Mouse (Mus musculus) G1E (cell line): Measurements from ENCODE around the gene Actrt2. TPM values are rescaled to one million over a fixed set of nuclear protein-coding genes. Genes with fewer than 3 reads are reported as not detected.

Source experiments
- ATAC-seq: 2 replicates; pipeline ENCODE4 v1.8.0; 2016; ENCODE audit warnings: mild to moderate bottlenecking; ENCODE audit not compliant: insufficient number of reproducible peaks, poor library complexity, low FRiP score, severe bottlenecking; ENCODE audit errors: extremely low read depth
- DNase-seq: peaks from one replicate; pipeline ENCODE4 v3.0.0; 2012; ENCODE audit warnings: low spot score
- H3K27me3 ChIP-seq: 2 replicates; pipeline ENCODE4 v1.6.1; 2012; ENCODE audit warnings: mild to moderate bottlenecking, low read length, inconsistent platforms; ENCODE audit not compliant: insufficient read depth
- H3K36me3 ChIP-seq: replicated peaks from 2 replicates; pipeline ENCODE3; 2012; ENCODE audit warnings: mild to moderate bottlenecking, inconsistent platforms
- H3K4me1 ChIP-seq: 2 replicates; pipeline ENCODE4 v1.6.1; 2012; ENCODE audit warnings: low read depth, low read length, inconsistent platforms, mixed read lengths; ENCODE audit not compliant: insufficient read depth
- H3K4me3 ChIP-seq: 2 replicates; pipeline ENCODE4 v1.5.1; 2012; ENCODE audit warnings: low read depth, mild to moderate bottlenecking, inconsistent platforms, low read length, moderate library complexity, mixed read lengths
- H3K9me3 ChIP-seq: replicated peaks from 2 replicates; pipeline ENCODE4 v1.6.1; 2012; ENCODE audit warnings: inconsistent platforms
- CTCF ChIP-seq: IDR thresholded peaks from 2 replicates; pipeline ENCODE4 v1.5.1; 2012; ENCODE audit warnings: low read depth, low read length, inconsistent platforms, mixed read lengths
- GATA1 ChIP-seq: IDR thresholded peaks from 2 replicates; pipeline ENCODE4 v1.6.1; 2012; ENCODE audit warnings: borderline replicate concordance, low read length, inconsistent platforms, mixed read lengths
- GATA2 ChIP-seq: IDR thresholded peaks from 2 replicates; pipeline ENCODE4 v1.6.1; 2012; ENCODE audit warnings: low read depth, low read length, inconsistent platforms, borderline replicate concordance
- POLR2AphosphoS5 ChIP-seq: IDR thresholded peaks from 2 replicates; pipeline ENCODE4 v1.6.1; 2012; ENCODE audit warnings: low read depth, low read length, inconsistent platforms; ENCODE audit not compliant: insufficient replicate concordance
- TAL1 ChIP-seq: conservative IDR thresholded peaks from 2 replicates; pipeline ENCODE4 v1.6.1; 2012; ENCODE audit warnings: low read depth, low read length, inconsistent platforms, mixed read lengths
- polyA plus RNA-seq: library from polyadenylated mRNA; stranded (reverse); fragments of >175 nt; gene quantifications from 2 replicates; pipeline ENCODE4 v1.2.3, GENCODE M21; 2012
- total RNA-seq, 2 experiments: library from RNA; stranded (forward) in 1 of 2; stranded (reverse) in 1 of 2; fragments of 200-1000 nt in 1 of 2; fragments of >200 nt in 1 of 2; fragmentation: Nextera tagmentation in 1 of 2; gene quantifications; 2 replicates each; pipeline ENCODE4 v1.2.3; 2014 to 2017

Gene Actrt2
- total and polyA plus RNA-seq, 3 experiments, result not detected

GRCm38 (mm10) chr4:154694361-154694760, 26.7 kb upstream of the Actrt2 start:
- no peaks in the 10 kb centered on the region for H3K36me3 ChIP-seq
- no peak for ATAC-seq
- DNase-seq, result no peak
- H3K4me1 ChIP-seq, result no peaks in the 10 kb centered on the region
- TF ChIP-seq TAL1 (no peak), GATA2 (no peak), GATA1 (no peak), POLR2AphosphoS5 (no peak), CTCF (no peak)
- peaks cover 83% of the 10 kb centered on the region for H3K9me3 ChIP-seq
- no peaks in the 10 kb centered on the region for H3K27me3 ChIP-seq
- no peak overlapping the region for H3K4me3 ChIP-seq

GRCm38 (mm10) chr4:154693348-154694015, 25.8 kb upstream of the Actrt2 start:
- TF ChIP-seq CTCF, result no peak
- no peak for TF ChIP-seq POLR2AphosphoS5
- TF ChIP-seq TAL1, result no peak
- no peak for TF ChIP-seq GATA2
- no peak for TF ChIP-seq GATA1
- Histone ChIP-seq H3K36me3 (no peaks in the 10 kb centered on the region), H3K9me3 (peaks cover 76% of the 10 kb centered on the region), H3K4me1 (no peaks in the 10 kb centered on the region), H3K27me3 (no peaks in the 10 kb centered on the region), H3K4me3 (no peak overlapping the region)
- DNase-seq (no peak), ATAC-seq (no peak)

DNA sequence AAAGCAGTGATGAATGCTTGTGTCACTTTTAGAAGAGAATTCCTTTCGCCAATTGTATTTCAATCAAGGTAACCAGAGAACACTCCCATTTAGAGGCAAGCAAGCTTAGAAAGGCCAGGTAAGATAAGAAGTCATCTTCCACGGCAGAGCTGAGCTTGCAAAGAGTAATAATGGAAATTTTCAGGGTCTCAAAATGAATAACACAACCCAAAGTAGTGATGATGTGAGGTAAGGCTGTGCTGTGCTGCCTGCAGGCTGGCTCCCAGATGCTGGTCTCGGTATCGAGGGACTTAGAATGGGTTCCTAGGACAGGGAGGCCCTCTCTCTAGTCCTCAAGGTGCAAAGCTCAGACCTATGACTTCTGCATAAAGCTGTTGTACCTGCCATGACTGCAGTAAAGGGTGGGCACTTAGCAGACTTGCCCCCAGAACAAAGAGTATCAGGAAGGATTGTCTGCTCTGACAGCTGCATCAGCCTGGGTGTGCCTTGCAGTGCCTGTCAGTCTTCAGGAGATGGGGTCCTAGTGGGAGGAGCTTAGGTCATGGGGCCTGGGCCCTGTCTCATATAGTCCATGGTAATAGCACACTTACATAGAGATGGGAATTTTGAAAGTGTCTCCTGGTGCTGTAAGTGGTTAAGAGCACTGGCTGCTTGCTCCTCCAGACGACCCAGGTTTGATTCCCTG, 15.5 kb upstream of the Actrt2 start:
- no peak for TF ChIP-seq TAL1
- TF ChIP-seq POLR2AphosphoS5, result no peak
- no peak for TF ChIP-seq GATA1
- no peak for TF ChIP-seq GATA2
- TF ChIP-seq CTCF, result no peak
- Histone ChIP-seq H3K27me3 (no peaks in the 10 kb centered on the region), H3K36me3 (no peaks in the 10 kb centered on the region), H3K4me3 (no peak overlapping the region), H3K4me1 (no peaks in the 10 kb centered on the region), H3K9me3 (peaks cover 75% of the 10 kb centered on the region)
- ATAC-seq, result no peak
- no peak for DNase-seq

GRCm38 (mm10) chr4:154682311-154682710, 14.6 kb upstream of the Actrt2 start:
- TF ChIP-seq GATA1 (no peak), GATA2 (no peak), CTCF (no peak), POLR2AphosphoS5 (no peak), TAL1 (no peak)
- Histone ChIP-seq H3K27me3 (no peaks in the 10 kb centered on the region), H3K9me3 (peaks cover 77% of the 10 kb centered on the region), H3K36me3 (no peaks in the 10 kb centered on the region), H3K4me3 (no peak overlapping the region), H3K4me1 (no peaks in the 10 kb centered on the region)
- ATAC-seq (no peak), DNase-seq (no peak)

DNA sequence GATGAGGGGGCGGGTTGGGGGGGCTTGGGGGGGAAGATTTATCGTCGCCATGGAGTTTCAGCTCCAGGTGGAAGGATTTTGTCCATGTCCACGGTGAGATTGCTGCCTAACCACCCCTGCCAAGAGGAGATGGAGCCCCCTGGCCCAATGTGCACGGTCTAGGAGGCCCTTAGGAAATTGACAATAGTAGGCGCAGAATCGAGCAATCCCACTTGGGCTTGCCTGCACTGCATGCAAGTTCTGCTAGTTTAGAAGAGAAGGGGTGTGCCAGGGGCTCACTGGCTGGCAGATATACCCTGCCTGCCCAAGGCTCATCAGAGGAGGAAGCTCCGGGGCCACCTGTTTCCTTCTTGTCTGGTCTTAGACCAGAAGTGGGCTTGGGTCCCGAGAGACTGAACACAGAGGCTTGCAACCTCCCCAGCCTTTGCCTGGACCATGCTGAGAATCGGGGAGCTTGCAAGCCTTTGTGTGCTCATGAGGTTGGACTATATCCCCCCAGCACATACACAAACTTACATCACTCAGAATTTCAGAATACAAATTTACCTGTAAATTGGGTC, 7.9 kb upstream of the Actrt2 start:
- ATAC-seq (no peak), DNase-seq (no peak)
- Histone ChIP-seq H3K9me3 (peaks cover 93% of the 10 kb centered on the region), H3K4me1 (no peaks in the 10 kb centered on the region), H3K27me3 (no peaks in the 10 kb centered on the region), H3K36me3 (no peaks in the 10 kb centered on the region), H3K4me3 (no peak overlapping the region)
- TF ChIP-seq TAL1 (no peak), POLR2AphosphoS5 (no peak), GATA2 (no peak), GATA1 (no peak), CTCF (no peak)

GRCm38 (mm10) chr4:154674966-154675365, 7.3 kb upstream of the Actrt2 start:
- TF ChIP-seq TAL1, result no peak
- no peak for TF ChIP-seq CTCF
- TF ChIP-seq POLR2AphosphoS5, result no peak
- TF ChIP-seq GATA1, result no peak
- TF ChIP-seq GATA2, result no peak
- Histone ChIP-seq H3K4me3 (no peak overlapping the region), H3K36me3 (no peaks in the 10 kb centered on the region), H3K4me1 (no peaks in the 10 kb centered on the region), H3K27me3 (no peaks in the 10 kb centered on the region), H3K9me3 (peaks cover 93% of the 10 kb centered on the region)
- no peak for ATAC-seq
- DNase-seq, result no peak
